Mouse (Mus musculus) brain, embryonic 14.5 days (tissue): Measurements from ENCODE around the gene Tnfsfm13.

Experiments
- CTCF ChIP-seq: fragments of 200-500 bp; IDR thresholded peaks from 2 replicates; pipeline ENCODE4 v1.5.1; 2012; ENCODE audit warnings: inconsistent platforms, mild to moderate bottlenecking, moderate library complexity, borderline replicate concordance; ENCODE audit not compliant: insufficient read depth, insufficient read length; ENCODE audit errors: extremely low read depth
- POLR2A ChIP-seq: fragments of 200-500 bp; IDR thresholded peaks from 2 replicates; pipeline ENCODE4 v1.6.1; 2012; ENCODE audit warnings: mild to moderate bottlenecking, inconsistent platforms, borderline replicate concordance; ENCODE audit not compliant: poor library complexity, insufficient read depth, insufficient read length, severe bottlenecking; ENCODE audit errors: extremely low read depth

DNA sequence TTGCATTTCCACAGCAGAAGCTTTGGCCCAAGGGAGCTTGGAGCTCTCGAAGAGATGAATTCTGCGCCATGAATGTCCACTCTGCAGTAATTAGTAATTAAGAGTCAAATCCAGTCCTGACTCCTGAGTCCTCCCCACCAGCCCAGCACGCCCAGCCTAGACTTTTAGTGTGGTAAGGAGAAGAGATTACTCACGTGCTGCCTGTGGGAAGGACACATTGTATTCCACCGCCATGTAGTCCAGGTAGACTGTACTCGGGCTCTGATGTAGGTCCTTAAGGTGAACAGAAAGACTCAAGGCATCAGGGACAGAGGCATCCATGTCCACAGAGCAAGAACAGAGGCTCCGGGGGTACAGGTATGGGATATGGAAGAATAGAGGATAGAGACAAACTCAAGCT lies 31.1 kb downstream of the Tnfsfm13 start:
- no peak for TF ChIP-seq CTCF
- no peak for TF ChIP-seq POLR2A
